Mouse (Mus musculus) limb, embryonic 14.5 days (tissue): ENCODE results near the gene Cmtm8. TPM values are rescaled to one million over a fixed set of nuclear protein-coding genes. Genes with fewer than 3 reads are reported as not detected.

Source experiments
- ATAC-seq: fragments of 200-750 bp; cut with Nextera tagmentation; 2 replicates; pipeline ENCODE4 v1.8.0; 2017; ENCODE audit warnings: low read depth, moderate number of reproducible peaks, moderate TSS enrichment; ENCODE audit not compliant: low FRiP score
- DNase-seq: peaks from one replicate; pipeline ENCODE4 v3.0.0-alpha.2; 2015; ENCODE audit warnings: low spot score
- H3K27ac ChIP-seq: fragments of 300-500 bp; sonication (generic); replicated peaks from 2 replicates; pipeline ENCODE4 v1.5.1; 2014; ENCODE audit warnings: low read depth, mild to moderate bottlenecking, low read length, moderate library complexity, mixed read lengths
- H3K27me3 ChIP-seq: fragments of 300-500 bp; sonication (generic); 2 replicates; pipeline ENCODE4 v1.6.1; 2014; ENCODE audit warnings: low read length, mixed read lengths; ENCODE audit not compliant: control insufficient read depth, insufficient read depth
- H3K36me3 ChIP-seq: fragments of 300-500 bp; sonication (generic); 2 replicates; pipeline ENCODE4 v1.6.1; 2014; ENCODE audit warnings: mild to moderate bottlenecking, low read length, moderate library complexity, mixed read lengths; ENCODE audit not compliant: control insufficient read depth, insufficient read depth
- H3K4me1 ChIP-seq: fragments of 300-500 bp; sonication (generic); 2 replicates; pipeline ENCODE4 v1.6.1; 2014; ENCODE audit warnings: antibody characterized with exemption, low read length, mixed read lengths; ENCODE audit not compliant: control insufficient read depth, insufficient read depth
- H3K4me2 ChIP-seq: fragments of 300-500 bp; sonication (generic); replicated peaks from 2 replicates; pipeline ENCODE4 v1.6.1; 2014; ENCODE audit warnings: low read depth, mild to moderate bottlenecking, low read length, moderate library complexity; ENCODE audit not compliant: severe bottlenecking
- H3K4me3 ChIP-seq: fragments of 300-500 bp; sonication (generic); replicated peaks from 2 replicates; pipeline ENCODE4 v1.5.1; 2014; ENCODE audit warnings: low read length
- H3K9ac ChIP-seq: fragments of 300-500 bp; sonication (generic); 2 replicates; pipeline ENCODE4 v1.6.1; 2014; ENCODE audit warnings: mild to moderate bottlenecking, low read depth, low read length, moderate library complexity; ENCODE audit not compliant: severe bottlenecking
- H3K9me3 ChIP-seq: fragments of 300-500 bp; sonication (generic); 2 replicates; pipeline ENCODE4 v1.6.1; 2016; ENCODE audit warnings: low read length; ENCODE audit not compliant: control insufficient read depth
- POLR2A ChIP-seq: fragments of 200-500 bp; IDR thresholded peaks from 2 replicates; pipeline ENCODE4 v1.8.0; 2012; ENCODE audit warnings: inconsistent platforms, mild to moderate bottlenecking, moderate library complexity, borderline replicate concordance; ENCODE audit not compliant: insufficient read depth, insufficient read length; ENCODE audit errors: extremely low read depth
- WGBS: fragments of 180-500 bp; shearing (Covaris S2); extraction: QIAGEN DNeasy Blood & Tissue Kit; methylation state at CpG from one replicate; pipeline ENCODE4 v1.1.7; 2014; 5-methylcytosine and 5-hydroxymethylcytosine counted together
- polyA plus RNA-seq, 2 experiments: library from polyadenylated mRNA; depleted of rRNA in 1 of 2; stranded (reverse) in 1 of 2; unstranded in 1 of 2; fragments of >200 nt; fragmentation: Nextera tagmentation in 1 of 2; extraction: Ambion mirVana in 1 of 2; gene quantifications; 2 replicates each; pipeline versions ENCODE4 v1.2.1 to v1.2.3; 2012 to 2014

Cmtm8 gene
- polyA plus RNA-seq, 2 experiments = 14.2 to 20.5 TPM

DNA sequence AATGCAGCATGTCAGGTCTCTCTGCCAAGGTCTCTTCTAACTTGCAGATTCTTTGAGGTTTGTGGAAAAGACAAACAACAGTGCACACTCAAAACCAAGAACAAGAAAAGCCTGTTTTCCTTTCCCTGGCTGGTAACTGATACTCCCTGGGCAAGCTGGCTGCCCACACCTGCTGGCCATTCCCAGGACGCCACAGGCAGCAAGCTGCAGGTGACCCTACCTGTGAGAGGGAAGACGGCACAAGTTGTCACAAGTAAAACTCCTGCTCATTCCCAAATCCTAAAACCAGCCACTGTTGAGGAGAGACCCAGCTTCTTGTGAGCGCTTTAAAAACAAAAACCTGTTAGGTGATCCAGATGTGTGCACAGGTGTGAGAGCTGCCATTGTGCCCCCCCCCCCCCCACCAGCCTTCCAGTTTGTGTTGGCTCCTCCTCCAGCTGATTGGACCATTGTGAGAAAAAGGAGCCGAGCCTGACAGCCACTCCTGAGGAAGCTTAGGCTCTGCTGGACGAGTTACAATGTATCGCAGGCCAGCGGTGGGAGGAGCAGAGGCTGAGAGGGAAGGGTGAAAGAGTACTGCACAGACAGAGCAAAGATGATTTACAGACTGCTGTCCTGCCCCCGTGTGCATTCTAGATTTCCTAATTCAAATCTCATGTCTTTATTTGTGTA lies 42.2 kb upstream of the Cmtm8 start:
- no peaks in the 10 kb centered on the region for H3K9me3 ChIP-seq
- H3K9ac ChIP-seq = no peak overlapping the region
- no peak for DNase-seq
- H3K27me3 ChIP-seq = no peaks in the 10 kb centered on the region
- H3K4me2 ChIP-seq = no peak overlapping the region
- WGBS = 52% methylated on average over 8 of the region's 8 CpGs
- H3K27ac ChIP-seq = no peak overlapping the region
- no peaks in the 10 kb centered on the region for H3K4me1 ChIP-seq
- no peak for ATAC-seq
- no peak overlapping the region for H3K4me3 ChIP-seq
- H3K36me3 ChIP-seq = no peaks in the 10 kb centered on the region
- TF ChIP-seq POLR2A = no peak

GRCm38 (mm10) chr9:114885564-114885963 lies 41.6 kb upstream of the Cmtm8 start:
- Histone ChIP-seq H3K4me3 (no peak overlapping the region), H3K9ac (no peak overlapping the region), H3K4me1 (no peaks in the 10 kb centered on the region), H3K9me3 (no peaks in the 10 kb centered on the region), H3K27ac (no peak overlapping the region), H3K4me2 (no peak overlapping the region), H3K36me3 (no peaks in the 10 kb centered on the region), H3K27me3 (no peaks in the 10 kb centered on the region)
- no peak for TF ChIP-seq POLR2A
- no peak for DNase-seq
- 76% methylated on average over 4 of the region's 4 CpGs for WGBS
- no peak for ATAC-seq

GRCm38 (mm10) chr9:114881977-114882376 lies 38.0 kb upstream of the Cmtm8 start:
- H3K4me2 ChIP-seq = no peak overlapping the region
- H3K9me3 ChIP-seq = no peaks in the 10 kb centered on the region
- no peak overlapping the region for H3K9ac ChIP-seq
- WGBS = 93% methylated on average over 2 of the region's 2 CpGs
- H3K4me3 ChIP-seq = no peak overlapping the region
- H3K27me3 ChIP-seq = no peaks in the 10 kb centered on the region
- TF ChIP-seq POLR2A = no peak
- DNase-seq = no peak
- H3K4me1 ChIP-seq = no peaks in the 10 kb centered on the region
- no peak overlapping the region for H3K27ac ChIP-seq
- H3K36me3 ChIP-seq = no peaks in the 10 kb centered on the region
- no peak for ATAC-seq

DNA sequence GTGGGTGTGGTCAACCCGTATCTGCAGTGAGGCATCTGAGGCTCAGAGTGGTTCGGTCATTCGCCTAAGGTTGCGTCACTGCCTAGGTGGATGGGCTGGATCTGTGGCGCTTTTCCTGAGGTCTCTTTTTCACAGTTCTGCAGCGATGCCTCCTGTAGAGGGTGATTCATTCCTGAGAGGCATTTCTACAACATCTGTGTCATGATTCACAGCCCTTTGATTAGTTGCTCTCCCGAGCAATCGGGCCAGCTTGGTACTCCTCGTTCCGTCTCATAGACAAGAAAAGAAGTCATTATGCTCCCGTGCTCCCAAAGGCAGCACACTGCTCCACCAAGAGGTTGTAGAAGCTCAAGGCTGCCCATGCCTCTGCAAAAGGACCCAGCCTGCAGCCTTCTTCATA lies 11.4 kb upstream of the Cmtm8 start:
- no peak overlapping the region for H3K4me2 ChIP-seq
- 53% methylated on average over 11 of the region's 11 CpGs for WGBS
- H3K27me3 ChIP-seq = no peaks in the 10 kb centered on the region
- 0 out of 2 replicates have a peak, but pooled peaks cover 3% of the 10 kb centered on the region for H3K4me1 ChIP-seq
- DNase-seq (no peak), ATAC-seq (no peak)
- no peak for TF ChIP-seq POLR2A
- no peak overlapping the region for H3K9ac ChIP-seq
- no peaks in the 10 kb centered on the region for H3K36me3 ChIP-seq
- no peaks in the 10 kb centered on the region for H3K9me3 ChIP-seq
- H3K4me3 ChIP-seq = no peak overlapping the region
- no peak overlapping the region for H3K27ac ChIP-seq

GRCm38 (mm10) chr9:114854686-114855085 lies 10.7 kb upstream of the Cmtm8 start:
- no peak for TF ChIP-seq POLR2A
- Histone ChIP-seq H3K4me3 (no peak overlapping the region), H3K9me3 (no peaks in the 10 kb centered on the region), H3K27ac (no peak overlapping the region), H3K27me3 (no peaks in the 10 kb centered on the region), H3K9ac (no peak overlapping the region), H3K4me1 (0 out of 2 replicates have a peak, but pooled peaks cover 3% of the 10 kb centered on the region), H3K4me2 (no peak overlapping the region), H3K36me3 (no peaks in the 10 kb centered on the region)
- no peak for ATAC-seq
- WGBS = 68% methylated on average over 9 of the region's 9 CpGs
- no peak for DNase-seq
